Mouse (Mus musculus) lung, embryonic 14.5 days (tissue): ENCODE measurements around the gene Slc25a19. TPM values are rescaled to one million over a fixed set of nuclear protein-coding genes. Genes with fewer than 3 reads are reported as not detected.

Experiments
- ATAC-seq: fragments of 200-750 bp; cut with Nextera tagmentation; 2 replicates; pipeline ENCODE4 v1.8.0; 2017; ENCODE audit warnings: mild to moderate bottlenecking, moderate TSS enrichment, moderate library complexity; ENCODE audit not compliant: insufficient read depth
- DNase-seq: peaks from one replicate; pipeline ENCODE4 v3.0.0-alpha.2; 2015
- H3K27ac ChIP-seq: fragments of 300-500 bp; sonication (generic); 2 replicates; pipeline ENCODE4 v1.5.1; 2014; ENCODE audit warnings: low read depth, mild to moderate bottlenecking, moderate library complexity
- H3K27me3 ChIP-seq: fragments of 300-500 bp; sonication (generic); 2 replicates; pipeline ENCODE4 v1.6.1; 2014; ENCODE audit warnings: low read length, control low read depth; ENCODE audit not compliant: insufficient read depth
- H3K36me3 ChIP-seq: fragments of 300-500 bp; sonication (generic); 2 replicates; pipeline ENCODE4 v1.6.1; 2014; ENCODE audit warnings: control low read depth; ENCODE audit not compliant: insufficient read depth
- H3K4me1 ChIP-seq: fragments of 300-500 bp; sonication (generic); 2 replicates; pipeline ENCODE4 v1.6.1; 2014; ENCODE audit warnings: antibody characterized with exemption, control low read depth; ENCODE audit not compliant: insufficient read depth
- H3K4me2 ChIP-seq: fragments of 300-500 bp; sonication (generic); 2 replicates; pipeline ENCODE4 v1.6.1; 2014; ENCODE audit warnings: mild to moderate bottlenecking
- H3K4me3 ChIP-seq: fragments of 300-500 bp; sonication (generic); 2 replicates; pipeline ENCODE4 v1.5.1; 2014; ENCODE audit warnings: low read depth, low read length
- H3K9ac ChIP-seq: fragments of 300-500 bp; sonication (generic); 2 replicates; pipeline ENCODE4 v1.6.1; 2014
- H3K9me3 ChIP-seq: fragments of 300-500 bp; sonication (generic); 2 replicates; pipeline ENCODE4 v1.6.1; 2016; ENCODE audit warnings: low read depth, low read length, control low read depth
- CTCF ChIP-seq: IDR thresholded peaks from 2 replicates; pipeline ENCODE4 v1.5.1; 2016; ENCODE audit warnings: antibody characterized with exemption, low read depth
- WGBS: fragments of 180-500 bp; shearing (Covaris S2); extraction: QIAGEN DNeasy Blood & Tissue Kit; methylation state at CpG from one replicate; pipeline ENCODE4 v1.1.7; 2014; 5-methylcytosine and 5-hydroxymethylcytosine counted together
- polyA plus RNA-seq: library from polyadenylated mRNA; unstranded; fragments of >200 nt; fragmentation: Nextera tagmentation; extraction: Ambion mirVana; gene quantifications from 2 replicates; pipeline ENCODE4 v1.2.1, GENCODE M21; 2014

Gene Slc25a19
- polyA plus RNA-seq, 1 experiment from 2014 or later: 18.5 TPM

DNA sequence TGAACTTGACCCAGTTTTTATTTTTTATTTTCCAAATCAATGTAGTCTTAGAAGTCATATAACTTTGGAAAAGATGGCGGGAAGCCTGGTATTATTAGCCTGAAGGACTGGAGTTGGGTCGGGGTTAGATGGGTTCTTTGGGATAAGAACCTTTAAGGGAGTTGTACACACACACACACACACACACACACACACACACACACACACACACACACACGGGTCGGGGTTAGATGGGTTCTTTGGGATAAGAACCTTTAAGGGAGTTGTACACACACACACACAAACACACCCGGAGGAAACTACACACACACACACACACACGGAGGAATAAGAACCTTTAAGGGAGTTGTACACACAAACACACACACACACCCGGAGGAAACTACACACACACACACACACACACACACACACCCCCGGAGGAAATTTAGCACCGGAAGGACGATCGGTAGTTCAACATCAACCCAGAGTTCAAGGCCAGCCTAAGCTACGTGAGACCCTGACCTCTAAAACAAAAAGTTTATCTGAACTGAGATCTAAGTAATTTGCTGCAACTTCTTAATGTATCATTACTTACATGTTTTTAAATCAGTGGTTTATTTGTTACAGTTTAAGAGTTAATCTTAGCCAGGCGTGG, 488 bp upstream of the Slc25a19 start:
- Histone ChIP-seq H3K9me3 (no peaks in the 10 kb centered on the region), H3K4me3 (peak overlapping the region; percentile 72), H3K4me1 (no peaks in the 10 kb centered on the region; the same call in 1 of the 2 replicates), H3K36me3 (no peaks in the 10 kb centered on the region), H3K27me3 (no peaks in the 10 kb centered on the region), H3K27ac (no peak overlapping the region), H3K4me2 (peak overlapping the region; percentile 83), H3K9ac (peak overlapping the region; percentile 27; the same call in 1 of the 2 replicates)
- 55% methylated on average over 13 of the region's 13 CpGs for WGBS
- TF ChIP-seq CTCF: no peak
- 0 out of 2 replicates have a peak, but pooled peaks have one; percentile 1 for ATAC-seq
- DNase-seq: no peak

DNA sequence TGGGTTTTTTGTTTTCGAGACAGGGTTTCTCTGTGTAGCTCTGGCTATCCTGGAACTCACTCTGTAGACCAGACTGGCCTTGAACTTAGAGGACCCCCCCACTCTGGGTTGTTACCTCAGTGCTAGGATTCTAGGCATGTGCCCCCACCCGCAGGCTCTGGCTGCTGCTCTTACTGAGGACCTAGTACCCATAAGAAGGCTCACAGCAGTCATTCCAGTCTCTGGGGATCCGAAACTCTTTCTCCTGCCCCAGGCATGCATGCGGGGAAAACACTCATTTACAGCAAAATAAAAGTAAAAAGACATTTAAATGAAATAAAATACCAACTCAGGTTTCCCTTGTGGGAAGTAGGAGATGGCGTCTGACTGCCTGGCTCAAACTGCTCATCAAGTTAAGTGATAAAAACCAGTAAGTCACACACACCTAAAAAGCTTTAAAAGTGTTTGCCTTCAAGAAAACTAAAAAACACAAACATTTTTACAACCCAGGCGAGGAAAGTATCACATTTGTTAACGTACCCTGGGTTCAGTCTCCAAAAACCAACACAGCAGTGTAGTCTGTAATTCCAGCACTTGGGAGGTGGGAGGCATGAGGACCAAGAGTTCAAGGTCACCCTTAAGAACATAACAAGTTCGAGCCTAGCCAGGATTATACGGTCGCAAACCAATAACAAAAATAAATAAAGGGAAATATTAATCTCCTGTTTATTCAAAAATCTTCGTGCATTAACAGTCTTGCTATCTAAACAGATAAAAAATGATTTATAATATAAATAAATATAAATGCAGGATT, 1.1 kb downstream of the Slc25a19 start:
- ATAC-seq: no peak
- H3K4me3 ChIP-seq: peak overlapping the region; percentile 72
- no peak for TF ChIP-seq CTCF
- no peak overlapping the region for H3K27ac ChIP-seq
- no peaks in the 10 kb centered on the region; the same call in 1 of the 2 replicates for H3K4me1 ChIP-seq
- H3K4me2 ChIP-seq: peak overlapping the region; percentile 83
- peaks cover 13% of the 10 kb centered on the region; the same call in 1 of the 2 replicates for H3K36me3 ChIP-seq
- WGBS: 44% methylated on average over 11 of the region's 11 CpGs
- peak overlapping the region; percentile 71 for H3K9ac ChIP-seq
- H3K9me3 ChIP-seq: no peaks in the 10 kb centered on the region
- no peaks in the 10 kb centered on the region for H3K27me3 ChIP-seq
- DNase-seq: no peak

DNA sequence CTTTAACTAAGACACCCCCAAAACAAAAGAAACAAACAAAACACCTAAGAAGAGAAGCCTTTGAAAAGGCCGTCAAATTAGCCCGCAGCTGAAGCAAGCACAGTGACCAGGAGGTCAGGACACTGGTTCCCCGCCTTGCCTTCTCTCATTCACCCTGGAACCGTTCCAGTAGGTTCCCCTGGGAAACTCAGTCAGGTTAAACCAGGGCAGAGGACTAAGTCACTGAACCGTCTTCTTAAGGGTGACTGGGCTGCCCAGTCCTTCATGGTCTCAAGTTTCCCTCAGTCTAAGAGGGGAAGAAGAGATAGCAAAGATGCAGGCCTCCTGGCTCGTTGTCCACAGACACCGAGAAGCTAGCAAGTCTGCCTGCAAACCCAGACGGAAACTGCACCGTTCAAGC, 2.2 kb downstream of the Slc25a19 start:
- no peak for TF ChIP-seq CTCF
- H3K27ac ChIP-seq: no peak overlapping the region
- no peak overlapping the region for H3K9ac ChIP-seq
- peaks cover 17% of the 10 kb centered on the region; the same call in 1 of the 2 replicates for H3K36me3 ChIP-seq
- no peaks in the 10 kb centered on the region for H3K27me3 ChIP-seq
- H3K4me1 ChIP-seq: no peaks in the 10 kb centered on the region; the same call in 1 of the 2 replicates
- H3K4me3 ChIP-seq: no peak overlapping the region
- no peak for DNase-seq
- H3K4me2 ChIP-seq: no peak overlapping the region
- 76% methylated on average over 9 of the region's 9 CpGs for WGBS
- ATAC-seq: no peak
- H3K9me3 ChIP-seq: no peaks in the 10 kb centered on the region

DNA sequence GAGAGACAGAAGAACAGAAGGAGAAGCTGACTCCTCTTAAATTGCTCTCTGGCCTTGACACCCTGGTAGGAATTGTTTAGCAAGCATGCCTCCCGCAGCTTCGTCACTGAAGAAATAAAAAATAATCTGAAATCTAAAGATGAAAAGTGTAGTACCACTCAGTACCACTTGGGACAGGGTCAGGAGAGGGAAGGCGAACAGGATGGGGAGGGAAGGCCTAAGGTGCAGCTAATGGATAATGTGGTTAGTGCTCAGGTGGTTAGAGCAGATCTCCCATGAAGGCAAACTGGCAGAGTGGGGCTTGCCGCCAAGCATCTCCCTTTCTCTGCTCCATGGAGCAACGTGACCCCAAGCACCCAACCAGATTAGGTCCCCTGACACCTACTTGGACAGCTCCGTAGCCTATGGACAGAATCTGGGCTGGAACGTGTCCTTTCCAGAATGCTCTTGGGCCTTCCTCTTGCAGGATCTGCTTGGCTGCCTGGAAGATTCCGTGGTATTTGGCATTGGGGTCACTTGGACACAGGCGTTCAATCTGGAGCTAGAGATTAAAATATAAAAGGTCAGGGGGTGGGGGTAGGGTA, 4.5 kb downstream of the Slc25a19 start:
- no peak overlapping the region for H3K4me3 ChIP-seq
- 67% methylated on average over 9 of the region's 9 CpGs for WGBS

DNA sequence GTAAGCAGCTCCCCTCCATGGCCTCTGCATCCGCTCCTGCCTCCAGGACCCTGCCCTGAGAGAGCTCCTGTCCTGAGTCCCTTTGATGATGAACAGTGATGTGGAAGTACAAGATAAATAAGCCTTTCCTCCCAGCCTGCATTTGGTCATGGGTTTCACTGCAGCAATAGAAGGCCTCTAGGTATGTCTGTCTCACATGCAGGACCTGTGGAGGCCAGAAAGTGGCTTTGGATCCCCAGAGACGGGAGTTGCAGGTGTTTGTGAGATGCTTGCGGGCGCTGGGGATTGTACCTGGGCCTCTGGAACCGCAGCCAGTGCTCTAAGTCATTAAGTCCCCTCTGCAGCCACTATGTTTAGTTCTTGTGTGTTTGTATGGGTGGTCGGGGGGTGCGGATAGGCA, 8.1 kb downstream of the Slc25a19 start:
- H3K27ac ChIP-seq: no peak overlapping the region
- no peaks in the 10 kb centered on the region for H3K9me3 ChIP-seq
- 93% methylated on average over 7 of the region's 7 CpGs for whole genome bisulfite sequencing
- no peaks in the 10 kb centered on the region for H3K27me3 ChIP-seq
- TF ChIP-seq CTCF: no peak
- H3K4me2 ChIP-seq: no peak overlapping the region
- DNase-seq (no peak), ATAC-seq (no peak)
- H3K4me1 ChIP-seq: no peaks in the 10 kb centered on the region
- H3K9ac ChIP-seq: no peak overlapping the region
- no peak overlapping the region for H3K4me3 ChIP-seq
- peaks cover 34% of the 10 kb centered on the region for H3K36me3 ChIP-seq

More for the DNA sequence above, 4.5 kb downstream of the Slc25a19 start:
- Histone ChIP-seq H3K4me1 (no peaks in the 10 kb centered on the region; the same call in 1 of the 2 replicates), H3K27me3 (no peaks in the 10 kb centered on the region), H3K9ac (no peak overlapping the region), H3K9me3 (no peaks in the 10 kb centered on the region), H3K36me3 (peaks cover 29% of the 10 kb centered on the region), H3K27ac (no peak overlapping the region), H3K4me2 (no peak overlapping the region)
- no peak for ATAC-seq
- peak; percentile 65 for TF ChIP-seq CTCF
- DNase-seq: no peak

DNA sequence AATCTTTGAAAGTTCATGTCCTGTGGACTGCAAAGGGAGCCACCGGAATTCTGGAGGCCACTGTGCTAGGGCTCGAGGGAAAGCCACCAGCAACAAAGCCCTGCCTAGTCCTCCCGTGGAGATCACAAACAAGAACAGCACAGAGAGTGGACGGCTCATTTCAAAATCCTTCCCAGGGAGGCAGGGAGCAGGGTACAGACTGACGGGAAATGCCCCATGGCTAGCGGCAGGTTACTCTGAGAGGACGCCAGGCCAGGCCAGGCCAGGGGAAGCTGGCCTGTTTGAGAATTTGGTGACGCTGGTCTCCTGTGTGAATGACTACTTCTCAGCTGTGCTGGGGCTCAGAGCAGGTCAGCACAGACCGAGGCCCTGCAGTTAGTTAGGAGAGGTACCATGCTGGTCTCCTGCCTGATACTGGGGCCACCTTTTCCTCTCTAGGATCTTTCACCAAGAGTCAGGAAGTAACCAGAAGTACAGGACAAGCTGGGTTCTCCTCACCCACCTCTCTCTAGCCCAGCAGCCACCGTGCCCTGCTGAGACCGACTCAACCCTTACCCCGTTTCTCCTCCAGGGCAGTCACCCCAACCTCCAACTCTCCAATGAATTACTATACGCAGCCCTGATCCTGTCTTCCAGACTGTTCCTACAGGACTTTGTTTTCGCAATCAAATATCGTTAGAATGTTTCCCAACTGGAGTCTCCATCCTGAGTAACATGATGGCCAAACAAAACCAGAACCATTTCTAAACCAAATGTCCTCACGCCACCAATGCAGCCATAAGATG, 9.2 kb downstream of the Slc25a19 start:
- Histone ChIP-seq H3K4me1 (no peaks in the 10 kb centered on the region; the same call in 1 of the 2 replicates), H3K36me3 (peaks cover 39% of the 10 kb centered on the region), H3K27me3 (no peaks in the 10 kb centered on the region), H3K9ac (no peak overlapping the region), H3K4me2 (no peak overlapping the region), H3K27ac (no peak overlapping the region), H3K9me3 (no peaks in the 10 kb centered on the region), H3K4me3 (no peak overlapping the region)
- WGBS: 86% methylated on average over 16 of the region's 16 CpGs
- no peak for TF ChIP-seq CTCF
- DNase-seq (no peak), ATAC-seq (no peak)
